ENCODE assay signal across 17 mouse cellular contexts in the genomic region with DNA sequence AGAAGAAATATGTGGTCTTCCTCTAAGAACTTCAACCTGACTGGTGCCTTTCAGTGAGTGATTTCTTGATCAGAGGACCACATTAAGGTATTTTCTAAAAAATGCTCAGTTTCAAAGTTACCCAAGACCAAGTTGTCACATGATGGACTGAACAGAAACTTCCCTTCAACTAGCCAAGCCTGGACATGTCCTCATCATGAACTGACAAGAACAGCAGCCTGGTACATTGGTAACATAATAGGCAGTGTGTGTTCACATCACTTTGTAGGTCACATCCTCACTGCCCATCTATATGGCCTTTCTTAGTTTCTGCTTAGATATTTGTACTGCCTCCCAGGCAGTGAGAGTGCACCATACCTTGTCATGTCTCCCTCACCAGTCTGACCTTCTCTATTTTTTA. TPM values are rescaled to one million over a fixed set of nuclear protein-coding genes. Genes with fewer than 3 reads are reported as not detected.
DNase-seq lines count a peak whose midpoint lies in the region; TF ChIP-seq lines count a peak whose summit lies in the region.
"Not testable (repeated sequence)": the region's sequence is repeated elsewhere in the genome, so short reads cannot be mapped to it uniquely, and the experiment has no call there.
"Had no signal": no experiment of that assay in that cellular context is flagged by ENCODE, and none has a peak within 500 bp of the region (broad histone marks: within the 10 kb centered on the region; RNA-seq: fewer than 3 reads in every experiment).

No protein-coding gene starts in this region.

- TF ChIP-seq EP300 in CH12.LX (IDR thresholded peaks at IDR 0.05; ENCODE audit: low read length), result not testable (repeated sequence)

- H3K9ac ChIP-seq in CH12.LX (ENCODE audit: insufficient read depth, low read depth), result not testable (repeated sequence)

- not testable (repeated sequence) for DNase-seq in CH12.LX (ENCODE audit: extremely low read depth)
- DNase-seq in embryo, embryonic 10 days (ENCODE audit: low spot score), result peak; percentile 2

- not testable (repeated sequence) for H3K4me3 ChIP-seq in CH12.LX (replicated peaks in 1 of 3; ENCODE audit: low read depth in 2 of 3, low read length in 2 of 3, poor library complexity in 1 of 3)

- H3K9me3 ChIP-seq in CH12.LX (replicated peaks; ENCODE audit: low read length), result not testable (repeated sequence)

- 0 out of 2 replicates have a peak overlapping the region, but pooled peaks have one; percentile 4 for H3K27ac ChIP-seq in CH12.LX (ENCODE audit: insufficient read depth, low read depth)

- not testable (repeated sequence) for H3K4me2 ChIP-seq in CH12.LX (ENCODE audit: insufficient read depth, low read depth, poor library complexity, severe bottlenecking)

- not testable (repeated sequence) for TF ChIP-seq POLR2A in CH12.LX (IDR thresholded peaks at IDR 0.05; ENCODE audit: low read depth, low read length)

- TF ChIP-seq CTCF in CH12.LX (conservative IDR thresholded peaks at IDR 0.05 in 1 of 2, IDR thresholded peaks at IDR 0.05 in 1 of 2; ENCODE audit: low read depth in 2 of 2, low read length in 2 of 2), result not testable (repeated sequence)

- H3K79me2 ChIP-seq in CH12.LX (replicated peaks; ENCODE audit: control insufficient read depth, extremely low read depth, insufficient read depth, poor library complexity, severe bottlenecking), result not testable (repeated sequence)

- not testable (repeated sequence) for H3K36me3 ChIP-seq in CH12.LX (replicated peaks in 1 of 2; ENCODE audit: control insufficient read depth in 1 of 2, insufficient read depth in 1 of 2, low read length in 1 of 2)

- not testable (repeated sequence) for H3K4me1 ChIP-seq in CH12.LX (ENCODE audit: control insufficient read depth in 1 of 2, insufficient read depth in 2 of 2)

- not testable (repeated sequence) for TF ChIP-seq RAD21 in CH12.LX (IDR thresholded peaks at IDR 0.05; ENCODE audit: low read depth, low read length)

- H3K27me3 ChIP-seq in CH12.LX (replicated peaks), result not testable (repeated sequence)

- dilution Hi-C loops in CH12.LX (cut with MboI; ENCODE audit: extremely low pct_ligation_motif_present, extremely low pct_unique_long_range_greater_than_20kb, low sequenced_read_pairs), result not testable (repeated sequence)

- in situ Hi-C loops in CH12.LX (cut with MboI; ENCODE audit: low pct_ligation_motif_present, low pct_unique_long_range_greater_than_20kb, low sequenced_read_pairs), result not testable (repeated sequence)

TF ChIP-seq in CH12.LX, 34 proteins besides CTCF, POLR2A, EP300 and RAD21:
- TF ChIP-seq CHD1 (IDR thresholded peaks at IDR 0.05; ENCODE audit: low read depth, low read length), result peak; percentile 94

RNA-seq across cellular contexts. Expression of a gene that starts 26.5 kb away (rescaled TPM):
- total RNA-seq in CH12.LX (2012; rRNA removed), result 260 and 537 TPM in 2 replicates
- total RNA-seq in CH12.LX (2014; rRNA removed), result 842 and 913 TPM in 2 replicates
- polyA plus RNA-seq in CH12.LX (2012; ENCODE audit: insufficient read length, low read depth), result 278 and 348 TPM in 2 replicates
- total RNA-seq: G1E, MEL had no signal
- polyA plus RNA-seq: C2C12, G1E, Patski had no signal

RNA-seq across cellular contexts. Expression of a gene that starts 26.6 kb away (rescaled TPM):
- total RNA-seq in CH12.LX (2012; rRNA removed), result 3.7 and 4.3 TPM in 2 replicates
- total RNA-seq in CH12.LX (2014; rRNA removed), result 8.5 and 10.9 TPM in 2 replicates
- 8.6 and 8.9 TPM in 2 replicates for polyA plus RNA-seq in CH12.LX (2012; ENCODE audit: insufficient read length, low read depth)
- total RNA-seq: adrenal gland, adult 18-20 months; adrenal gland, adult 2 months; adrenal gland, adult 8-10 months; adrenal gland, postnatal 10 days; adrenal gland, postnatal 14 days; adrenal gland, postnatal 25 days; adrenal gland, postnatal 36 days; adrenal gland, postnatal 4 days; ES-E14; MEL had no signal
- polyA plus RNA-seq: adrenal gland, adult 2 months; brain, embryonic 14.5 days; C2C12; cerebellum, adult 2 months; G1E; Patski had no signal

RNA-seq across cellular contexts. Expression of a gene that starts 37.9 kb away (rescaled TPM):
- total RNA-seq in CH12.LX (2012; rRNA removed) (25.5 and 29.9 TPM in 2 replicates), CH12.LX (2014; rRNA removed) (30.5 and 30.9 TPM in 2 replicates)
- polyA plus RNA-seq in CH12.LX (2012; ENCODE audit: insufficient read length, low read depth), result 48.9 and 52.0 TPM in 2 replicates
